Mouse (Mus musculus): ENCODE results near the gene Tnp2. TPM values are rescaled to one million over a fixed set of nuclear protein-coding genes. Genes with fewer than 3 reads are reported as not detected.
A peak's percentile ranks its signal among the peaks of the same experiment; 100 is the strongest.

Tnp2 gene
- not detected in 2 replicates for polyA plus RNA-seq (2016; fragmentation: Nextera tagmentation; extraction: Ambion mirVana)

- 57% methylated on average over 16 of the region's 16 CpGs for WGBS
- Histone ChIP-seq H3K4me1 (peaks cover 16% of the 10 kb centered on the region), H3K27ac (no peak within 1 kb of the TSS), H3K4me3 (replicated peaks) (no peak within 1 kb of the TSS), H3K27me3 (peaks cover 17% of the 10 kb centered on the region), H3K36me3 (replicated peaks) (no peaks in the 10 kb centered on the region), H3K4me2 (no peak within 1 kb of the TSS), H3K9me3 (no peaks in the 10 kb centered on the region), H3K9ac (no peak within 1 kb of the TSS)
- no peak for ATAC-seq (ENCODE audit: low FRiP score)
Measured at GRCm38 (mm10) chr16:10788271-10788670, at the start of gene Tnp2. Gene Tnp2, minus strand, starts transcription at chr16:10788660.

GRCm38 (mm10) chr16:10837903-10838302 lies 49.4 kb upstream of the Tnp2 start:
- H3K4me1 ChIP-seq: peaks cover 33% of the 10 kb centered on the region
- H3K9ac ChIP-seq: 0 out of 2 replicates have a peak overlapping the region, but pooled peaks have one; percentile 21
- H3K27ac ChIP-seq: no peak overlapping the region
- no peaks in the 10 kb centered on the region for H3K9me3 ChIP-seq
- ATAC-seq (ENCODE audit: low FRiP score): no peak
- no peak overlapping the region for H3K4me3 ChIP-seq (replicated peaks)
- H3K4me2 ChIP-seq: no peak overlapping the region
- WGBS: 76% methylated on average over 1 of the region's 1 CpGs
- peaks cover 7% of the 10 kb centered on the region for H3K27me3 ChIP-seq
- H3K36me3 ChIP-seq (replicated peaks): 0 out of 2 replicates have a peak, but pooled peaks cover 11% of the 10 kb centered on the region

GRCm38 (mm10) chr16:10837250-10837649 lies 48.8 kb upstream of the Tnp2 start:
- WGBS: 93% methylated on average over 3 of the region's 3 CpGs
- ATAC-seq (ENCODE audit: low FRiP score): no peak
- H3K36me3 ChIP-seq (replicated peaks): 0 out of 2 replicates have a peak, but pooled peaks cover 11% of the 10 kb centered on the region

GRCm38 (mm10) chr16:10836388-10836787 lies 47.9 kb upstream of the Tnp2 start:
- peaks cover 33% of the 10 kb centered on the region for H3K4me1 ChIP-seq
- peaks cover 7% of the 10 kb centered on the region for H3K27me3 ChIP-seq
- H3K9me3 ChIP-seq: no peaks in the 10 kb centered on the region
- no peak for ATAC-seq (ENCODE audit: low FRiP score)
- H3K9ac ChIP-seq: no peak overlapping the region
- H3K4me2 ChIP-seq: peak overlapping the region; percentile 95
- H3K36me3 ChIP-seq (replicated peaks): 0 out of 2 replicates have a peak, but pooled peaks cover 8% of the 10 kb centered on the region
- H3K4me3 ChIP-seq (replicated peaks): no peak overlapping the region
- H3K27ac ChIP-seq: no peak overlapping the region
- 93% methylated on average over 3 of the region's 3 CpGs for WGBS

More at GRCm38 (mm10) chr16:10837250-10837649, 48.8 kb upstream of the Tnp2 start:
- H3K27ac ChIP-seq: no peak overlapping the region
- no peak overlapping the region for H3K4me2 ChIP-seq
- no peak overlapping the region for H3K9ac ChIP-seq
- H3K27me3 ChIP-seq: peaks cover 7% of the 10 kb centered on the region
- no peaks in the 10 kb centered on the region for H3K9me3 ChIP-seq
- H3K4me3 ChIP-seq (replicated peaks): no peak overlapping the region
- H3K4me1 ChIP-seq: peaks cover 33% of the 10 kb centered on the region

GRCm38 (mm10) chr16:10834911-10835587 lies 46.6 kb upstream of the Tnp2 start, which contains the start of gene Rmi2:
Gene Rmi2, plus strand, starts transcription at chr16:10835059.
- ATAC-seq (ENCODE audit: low FRiP score): peak; percentile 96
- H3K9me3 ChIP-seq: no peaks in the 10 kb centered on the region
- under 1% methylated on average over 59 of the region's 69 CpGs for WGBS
- peak within 1 kb of the TSS; percentile 85 for H3K9ac ChIP-seq
- peak within 1 kb of the TSS; percentile 90 for H3K4me3 ChIP-seq (replicated peaks)
- peaks cover 33% of the 10 kb centered on the region for H3K4me1 ChIP-seq
- peaks cover 7% of the 10 kb centered on the region for H3K27me3 ChIP-seq
- H3K36me3 ChIP-seq (replicated peaks): 0 out of 2 replicates have a peak, but pooled peaks cover 2% of the 10 kb centered on the region
- peak within 1 kb of the TSS; percentile 73; the same call in 1 of the 2 replicates for H3K27ac ChIP-seq
- H3K4me2 ChIP-seq: peak within 1 kb of the TSS; percentile 95

GRCm38 (mm10) chr16:10834542-10834910 lies 46.1 kb upstream of the Tnp2 start:
- no peak for ATAC-seq (ENCODE audit: low FRiP score)
- Histone ChIP-seq H3K27ac (no peak overlapping the region), H3K4me2 (peak overlapping the region; percentile 95), H3K36me3 (replicated peaks) (no peaks in the 10 kb centered on the region), H3K4me3 (replicated peaks) (peak overlapping the region; percentile 90), H3K9me3 (no peaks in the 10 kb centered on the region), H3K27me3 (peaks cover 7% of the 10 kb centered on the region), H3K9ac (peak overlapping the region; percentile 85; the same call in 1 of the 2 replicates), H3K4me1 (peaks cover 33% of the 10 kb centered on the region)
- WGBS: 10% methylated on average over 12 of the region's 12 CpGs

GRCm38 (mm10) chr16:10828461-10828805 lies 40.0 kb upstream of the Tnp2 start:
- Histone ChIP-seq H3K27me3 (no peaks in the 10 kb centered on the region), H3K4me2 (no peak overlapping the region), H3K9ac (no peak overlapping the region), H3K4me1 (no peaks in the 10 kb centered on the region), H3K36me3 (replicated peaks) (no peaks in the 10 kb centered on the region), H3K27ac (no peak overlapping the region), H3K9me3 (no peaks in the 10 kb centered on the region), H3K4me3 (replicated peaks) (no peak overlapping the region)
- ATAC-seq (ENCODE audit: low FRiP score): no peak
- WGBS: 88% methylated on average over 4 of the region's 4 CpGs

- H3K4me2 ChIP-seq: no peak overlapping the region
- H3K4me3 ChIP-seq (replicated peaks): no peak overlapping the region
- 85% methylated on average over 7 of the region's 7 CpGs for WGBS
- no peak for ATAC-seq (ENCODE audit: low FRiP score)
- no peaks in the 10 kb centered on the region for H3K4me1 ChIP-seq
- H3K9ac ChIP-seq: no peak overlapping the region
- no peaks in the 10 kb centered on the region for H3K36me3 ChIP-seq (replicated peaks)
- no peaks in the 10 kb centered on the region for H3K27me3 ChIP-seq
- no peaks in the 10 kb centered on the region for H3K9me3 ChIP-seq
- H3K27ac ChIP-seq: no peak overlapping the region
Measured at GRCm38 (mm10) chr16:10827766-10828460, 39.5 kb upstream of the Tnp2 start.

- no peak for ATAC-seq (ENCODE audit: low FRiP score)
- H3K4me2 ChIP-seq: no peak overlapping the region
- H3K9ac ChIP-seq: no peak overlapping the region
- H3K27ac ChIP-seq: no peak overlapping the region
- H3K4me1 ChIP-seq: no peaks in the 10 kb centered on the region
- H3K27me3 ChIP-seq: no peaks in the 10 kb centered on the region
- no peaks in the 10 kb centered on the region for H3K36me3 ChIP-seq (replicated peaks)
- no peaks in the 10 kb centered on the region for H3K9me3 ChIP-seq
- 94% methylated on average over 9 of the region's 9 CpGs for WGBS
- no peak overlapping the region for H3K4me3 ChIP-seq (replicated peaks)
Measured at GRCm38 (mm10) chr16:10827269-10827668, 38.8 kb upstream of the Tnp2 start.

GRCm38 (mm10) chr16:10825840-10826239 lies 37.4 kb upstream of the Tnp2 start:
- no peaks in the 10 kb centered on the region for H3K4me1 ChIP-seq
- no peaks in the 10 kb centered on the region for H3K9me3 ChIP-seq
- no peak overlapping the region for H3K4me2 ChIP-seq
- ATAC-seq (ENCODE audit: low FRiP score): no peak
- H3K4me3 ChIP-seq (replicated peaks): no peak overlapping the region
- no peaks in the 10 kb centered on the region for H3K27me3 ChIP-seq
- no peak overlapping the region for H3K27ac ChIP-seq
- WGBS: 86% methylated on average over 4 of the region's 4 CpGs
- no peaks in the 10 kb centered on the region for H3K36me3 ChIP-seq (replicated peaks)
- no peak overlapping the region for H3K9ac ChIP-seq

- ATAC-seq (ENCODE audit: low FRiP score): no peak
- 83% methylated on average over 1 of the region's 1 CpGs for WGBS
Measured at GRCm38 (mm10) chr16:10824536-10824935, 36.1 kb upstream of the Tnp2 start.

GRCm38 (mm10) chr16:10821387-10821786 lies 32.9 kb upstream of the Tnp2 start:
- no peak overlapping the region for H3K27ac ChIP-seq
- no peaks in the 10 kb centered on the region for H3K9me3 ChIP-seq
- no peaks in the 10 kb centered on the region for H3K27me3 ChIP-seq
- ATAC-seq (ENCODE audit: low FRiP score): no peak
- no peak overlapping the region for H3K9ac ChIP-seq
- H3K4me1 ChIP-seq: no peaks in the 10 kb centered on the region
- WGBS: 76% methylated on average over 4 of the region's 4 CpGs
- H3K4me2 ChIP-seq: no peak overlapping the region
- H3K36me3 ChIP-seq (replicated peaks): no peaks in the 10 kb centered on the region
- no peak overlapping the region for H3K4me3 ChIP-seq (replicated peaks)

More at GRCm38 (mm10) chr16:10824536-10824935, 36.1 kb upstream of the Tnp2 start:
- no peak overlapping the region for H3K4me3 ChIP-seq (replicated peaks)
- no peak overlapping the region for H3K9ac ChIP-seq
- no peaks in the 10 kb centered on the region for H3K4me1 ChIP-seq
- H3K27me3 ChIP-seq: no peaks in the 10 kb centered on the region
- H3K4me2 ChIP-seq: no peak overlapping the region
- no peak overlapping the region for H3K27ac ChIP-seq
- H3K36me3 ChIP-seq (replicated peaks): no peaks in the 10 kb centered on the region
- no peaks in the 10 kb centered on the region for H3K9me3 ChIP-seq

Measured in forebrain, embryonic 12.5 days (tissue).